Mouse (Mus musculus) embryonic facial prominence, embryonic 15.5 days (tissue): ENCODE measurements around the gene Ubxn11. TPM values are rescaled to one million over a fixed set of nuclear protein-coding genes. Genes with fewer than 3 reads are reported as not detected.

ENCODE experiments used
- ATAC-seq: fragments of 200-750 bp; cut with Nextera tagmentation; 2 replicates; pipeline ENCODE4 v1.8.0; 2017; ENCODE audit warnings: low read depth, moderate TSS enrichment; ENCODE audit not compliant: insufficient number of reproducible peaks, low FRiP score, low TSS enrichment
- H3K27ac ChIP-seq: fragments of 300-500 bp; sonication (generic); replicated peaks from 2 replicates; pipeline ENCODE4 v1.5.1; 2015; ENCODE audit warnings: mild to moderate bottlenecking, inconsistent platforms
- H3K27me3 ChIP-seq: fragments of 300-500 bp; sonication (generic); 2 replicates; pipeline ENCODE4 v1.6.1; 2015; ENCODE audit warnings: inconsistent platforms
- H3K36me3 ChIP-seq: fragments of 300-500 bp; sonication (generic); 2 replicates; pipeline ENCODE4 v1.6.1; 2015; ENCODE audit warnings: mild to moderate bottlenecking, inconsistent platforms
- H3K4me1 ChIP-seq: fragments of 300-500 bp; sonication (generic); 2 replicates; pipeline ENCODE4 v1.6.1; 2015; ENCODE audit warnings: inconsistent platforms
- H3K4me2 ChIP-seq: fragments of 300-500 bp; sonication (generic); replicated peaks from 2 replicates; pipeline ENCODE4 v1.6.1; 2015; ENCODE audit warnings: mild to moderate bottlenecking, inconsistent platforms
- H3K4me3 ChIP-seq: fragments of 300-500 bp; sonication (generic); replicated peaks from 2 replicates; pipeline ENCODE4 v1.5.1; 2015; ENCODE audit warnings: mild to moderate bottlenecking, inconsistent platforms
- H3K9ac ChIP-seq: fragments of 300-500 bp; sonication (generic); 2 replicates; pipeline ENCODE4 v1.6.1; 2015; ENCODE audit warnings: inconsistent platforms
- H3K9me3 ChIP-seq: fragments of 300-500 bp; sonication (generic); replicated peaks from 2 replicates; pipeline ENCODE4 v1.6.1; 2016; ENCODE audit warnings: inconsistent platforms
- WGBS: fragments of 180-500 bp; shearing (Covaris S2); methylation state at CpG from one replicate; pipeline ENCODE4 v1.1.7; 2015; 5-methylcytosine and 5-hydroxymethylcytosine counted together
- polyA plus RNA-seq: library from polyadenylated mRNA; unstranded; fragments of >200 nt; fragmentation: Nextera tagmentation; extraction: Ambion mirVana; gene quantifications from 2 replicates; pipeline ENCODE4 v1.2.1, GENCODE M21; 2015

Gene Ubxn11
- polyA plus RNA-seq, 1 experiment from 2014 or later, result 23.7 TPM

- Histone ChIP-seq H3K4me2 (no peak overlapping the region), H3K36me3 (no peaks in the 10 kb centered on the region), H3K4me3 (no peak overlapping the region), H3K4me1 (peaks cover 3% of the 10 kb centered on the region; the same call in 1 of the 2 replicates), H3K9me3 (no peaks in the 10 kb centered on the region), H3K27me3 (no peaks in the 10 kb centered on the region), H3K27ac (no peak overlapping the region), H3K9ac (no peak overlapping the region)
- ATAC-seq, result no peak
- WGBS, result 32% methylated on average over 5 of the region's 5 CpGs
Measured at GRCm38 (mm10) chr4:134108196-134108595, 5.8 kb downstream of the Ubxn11 start.

GRCm38 (mm10) chr4:134110653-134111052, 8.3 kb downstream of the Ubxn11 start:
- no peak overlapping the region for H3K4me2 ChIP-seq
- no peak for ATAC-seq
- no peak overlapping the region for H3K27ac ChIP-seq
- no peaks in the 10 kb centered on the region for H3K9me3 ChIP-seq
- H3K27me3 ChIP-seq, result no peaks in the 10 kb centered on the region
- H3K4me3 ChIP-seq, result no peak overlapping the region
- peaks cover 8% of the 10 kb centered on the region for H3K4me1 ChIP-seq
- WGBS, result 40% methylated on average over 3 of the region's 3 CpGs
- H3K9ac ChIP-seq, result no peak overlapping the region
- no peaks in the 10 kb centered on the region for H3K36me3 ChIP-seq

- no peak for ATAC-seq
- no peak overlapping the region for H3K27ac ChIP-seq
- H3K4me1 ChIP-seq, result peaks cover 8% of the 10 kb centered on the region
- H3K36me3 ChIP-seq, result no peaks in the 10 kb centered on the region
- no peak overlapping the region for H3K9ac ChIP-seq
- no peak overlapping the region for H3K4me2 ChIP-seq
- H3K4me3 ChIP-seq, result no peak overlapping the region
- no peaks in the 10 kb centered on the region for H3K9me3 ChIP-seq
- H3K27me3 ChIP-seq, result no peaks in the 10 kb centered on the region
- WGBS, result 78% methylated on average over 6 of the region's 6 CpGs
Measured at GRCm38 (mm10) chr4:134112403-134112802, 10.0 kb downstream of the Ubxn11 start.

- 46% methylated on average over 10 of the region's 10 CpGs for WGBS
- H3K27ac ChIP-seq, result no peak overlapping the region
- ATAC-seq, result 0 out of 2 replicates have a peak, but pooled peaks have one; percentile 22
- H3K4me2 ChIP-seq, result no peak overlapping the region
- no peak overlapping the region for H3K4me3 ChIP-seq
- no peaks in the 10 kb centered on the region for H3K36me3 ChIP-seq
- H3K27me3 ChIP-seq, result no peaks in the 10 kb centered on the region
- no peaks in the 10 kb centered on the region for H3K9me3 ChIP-seq
- H3K9ac ChIP-seq, result no peak overlapping the region
- peaks cover 14% of the 10 kb centered on the region for H3K4me1 ChIP-seq
Measured at GRCm38 (mm10) chr4:134113356-134113994, 11.1 kb downstream of the Ubxn11 start.

GRCm38 (mm10) chr4:134114038-134114437, 11.7 kb downstream of the Ubxn11 start:
- Histone ChIP-seq H3K27me3 (no peaks in the 10 kb centered on the region), H3K4me1 (peaks cover 20% of the 10 kb centered on the region), H3K9me3 (no peaks in the 10 kb centered on the region), H3K4me2 (no peak overlapping the region), H3K36me3 (no peaks in the 10 kb centered on the region), H3K9ac (no peak overlapping the region), H3K4me3 (no peak overlapping the region), H3K27ac (no peak overlapping the region)
- 89% methylated on average over 4 of the region's 4 CpGs for WGBS
- no peak for ATAC-seq

- Histone ChIP-seq H3K9me3 (no peaks in the 10 kb centered on the region), H3K36me3 (no peaks in the 10 kb centered on the region), H3K27me3 (no peaks in the 10 kb centered on the region), H3K27ac (no peak overlapping the region), H3K4me3 (no peak overlapping the region), H3K4me1 (peaks cover 20% of the 10 kb centered on the region), H3K9ac (no peak overlapping the region), H3K4me2 (no peak overlapping the region)
- 83% methylated on average over 16 of the region's 16 CpGs for WGBS
- ATAC-seq, result no peak
Measured at GRCm38 (mm10) chr4:134115215-134116144, 13.1 kb downstream of the Ubxn11 start.

GRCm38 (mm10) chr4:134116501-134116900, 14.1 kb downstream of the Ubxn11 start:
- no peak for ATAC-seq

GRCm38 (mm10) chr4:134117012-134117411, 14.6 kb downstream of the Ubxn11 start:
- Histone ChIP-seq H3K4me3 (no peak overlapping the region), H3K27ac (no peak overlapping the region), H3K27me3 (no peaks in the 10 kb centered on the region), H3K9me3 (no peaks in the 10 kb centered on the region), H3K9ac (no peak overlapping the region), H3K4me2 (no peak overlapping the region), H3K4me1 (peaks cover 21% of the 10 kb centered on the region), H3K36me3 (no peaks in the 10 kb centered on the region)
- 69% methylated on average over 8 of the region's 8 CpGs for WGBS
- no peak for ATAC-seq

More at GRCm38 (mm10) chr4:134116501-134116900, 14.1 kb downstream of the Ubxn11 start:
- no peaks in the 10 kb centered on the region for H3K36me3 ChIP-seq
- WGBS, result 85% methylated on average over 2 of the region's 2 CpGs
- H3K27ac ChIP-seq, result no peak overlapping the region
- no peaks in the 10 kb centered on the region for H3K27me3 ChIP-seq
- H3K4me2 ChIP-seq, result no peak overlapping the region
- H3K9me3 ChIP-seq, result no peaks in the 10 kb centered on the region
- H3K4me3 ChIP-seq, result no peak overlapping the region
- no peak overlapping the region for H3K9ac ChIP-seq
- H3K4me1 ChIP-seq, result peaks cover 20% of the 10 kb centered on the region

GRCm38 (mm10) chr4:134118126-134118800, 15.9 kb downstream of the Ubxn11 start:
- H3K27me3 ChIP-seq, result no peaks in the 10 kb centered on the region
- H3K4me3 ChIP-seq, result no peak overlapping the region
- no peaks in the 10 kb centered on the region for H3K9me3 ChIP-seq
- ATAC-seq, result no peak
- WGBS, result 65% methylated on average over 14 of the region's 14 CpGs
- no peaks in the 10 kb centered on the region for H3K36me3 ChIP-seq
- peaks cover 20% of the 10 kb centered on the region for H3K4me1 ChIP-seq
- H3K27ac ChIP-seq, result no peak overlapping the region
- no peak overlapping the region for H3K4me2 ChIP-seq
- H3K9ac ChIP-seq, result no peak overlapping the region

GRCm38 (mm10) chr4:134119042-134119441, 16.7 kb downstream of the Ubxn11 start:
- Histone ChIP-seq H3K27me3 (no peaks in the 10 kb centered on the region), H3K4me3 (no peak overlapping the region), H3K9me3 (no peaks in the 10 kb centered on the region), H3K36me3 (no peaks in the 10 kb centered on the region), H3K27ac (no peak overlapping the region), H3K4me2 (no peak overlapping the region), H3K4me1 (peaks cover 21% of the 10 kb centered on the region), H3K9ac (no peak overlapping the region)
- no peak for ATAC-seq
- WGBS, result 51% methylated on average over 5 of the region's 5 CpGs

- Histone ChIP-seq H3K9ac (no peak overlapping the region), H3K4me3 (no peak overlapping the region), H3K9me3 (no peaks in the 10 kb centered on the region), H3K27me3 (no peaks in the 10 kb centered on the region), H3K4me1 (peaks cover 25% of the 10 kb centered on the region), H3K27ac (no peak overlapping the region), H3K36me3 (no peaks in the 10 kb centered on the region), H3K4me2 (no peak overlapping the region)
- WGBS, result 56% methylated on average over 9 of the region's 9 CpGs
- ATAC-seq, result no peak
Measured at GRCm38 (mm10) chr4:134119644-134120043, 17.3 kb downstream of the Ubxn11 start.
